10 mouse cellular contexts compared by ENCODE assay signal in the genomic region with DNA sequence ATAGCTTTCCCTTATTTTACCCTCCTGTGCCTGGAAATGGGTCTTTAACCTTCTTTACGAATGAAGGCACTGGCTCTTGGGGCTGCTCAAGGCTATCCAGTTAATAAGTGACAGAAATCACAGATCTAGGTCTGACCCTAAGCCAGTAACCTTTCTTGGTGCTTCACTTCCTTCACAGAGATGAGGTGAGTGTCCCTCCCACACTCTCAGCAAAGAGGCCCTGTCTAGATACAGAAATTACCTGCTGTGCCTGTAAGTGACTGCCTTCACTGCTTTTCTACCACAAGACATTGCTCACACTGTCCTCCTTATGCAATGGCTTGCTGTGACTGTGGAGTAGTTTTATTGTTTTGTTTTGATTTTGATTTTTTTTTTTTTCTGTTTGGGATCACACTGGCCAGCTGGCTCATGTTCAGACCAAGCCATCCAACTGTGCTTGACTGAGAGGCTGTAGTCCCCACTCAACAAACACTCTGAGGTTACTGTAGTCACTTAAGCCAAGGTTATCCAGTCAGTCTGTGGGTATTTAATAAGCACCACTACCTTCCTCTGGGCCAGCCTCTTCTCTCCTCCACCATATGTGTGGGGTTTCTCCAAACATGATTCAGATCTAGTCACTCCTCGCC.
DNase-seq lines count a peak whose midpoint lies in the region; ATAC-seq and TF ChIP-seq lines count a peak whose summit lies in the region.
"Had no signal": no experiment of that assay in that cellular context is flagged by ENCODE, and none has a peak within 500 bp of the region (broad histone marks: within the 10 kb centered on the region; RNA-seq: fewer than 3 reads in every experiment).

No protein-coding gene starts in this region.

- DNase-seq in cerebellum, postnatal 10 days = peak; percentile 32 to 46
- no peak for DNase-seq in cerebellum, adult 18-20 months
- peak; percentile 8 for DNase-seq in midbrain, postnatal 0 days (ENCODE audit: low spot score)
- DNase-seq in liver, postnatal 0 days = no peak
- no peak for DNase-seq in frontal cortex, postnatal 14 days (ENCODE audit: low spot score in 2 of 2)
- no peak for DNase-seq in cerebellum, adult 9-10 months

- no peaks in the 10 kb centered on the region for H3K4me1 ChIP-seq in midbrain, postnatal 0 days (ENCODE audit: insufficient read depth, low read length)
- H3K4me1 ChIP-seq in midbrain, embryonic 16.5 days (ENCODE audit: control insufficient read depth, insufficient read depth, low read length) = peaks cover 2% of the 10 kb centered on the region; the same call in 1 of the 2 replicates
- H3K4me1 ChIP-seq in liver, postnatal 0 days (ENCODE audit: insufficient read depth) = peaks cover 6% of the 10 kb centered on the region
- H3K4me1 ChIP-seq in midbrain, embryonic 15.5 days = no peaks in the 10 kb centered on the region

- no peak overlapping the region for H3K4me3 ChIP-seq in midbrain, postnatal 0 days (ENCODE audit: low read depth, low read length)
- H3K4me3 ChIP-seq in midbrain, embryonic 16.5 days (ENCODE audit: low read depth, low read length) = no peak overlapping the region
- H3K4me3 ChIP-seq in liver, postnatal 0 days (ENCODE audit: low read depth, low read length) = no peak overlapping the region
- H3K4me3 ChIP-seq in midbrain, embryonic 15.5 days = no peak overlapping the region
- H3K4me3 ChIP-seq: limb, embryonic 12.5 days had no signal

- TF ChIP-seq EP300 in liver, postnatal 0 days (IDR thresholded peaks at IDR 0.05; ENCODE audit: low read depth) = no peak

- H3K9me3 ChIP-seq in midbrain, postnatal 0 days (ENCODE audit: low read length) = no peaks in the 10 kb centered on the region
- no peaks in the 10 kb centered on the region for H3K9me3 ChIP-seq in midbrain, embryonic 16.5 days (replicated peaks; ENCODE audit: control insufficient read depth, low read length, poor library complexity, severe bottlenecking)
- H3K9me3 ChIP-seq in liver, postnatal 0 days (ENCODE audit: low read length) = no peaks in the 10 kb centered on the region
- no peaks in the 10 kb centered on the region for H3K9me3 ChIP-seq in midbrain, embryonic 15.5 days
- H3K9me3 ChIP-seq: limb, embryonic 12.5 days had no signal

- WGBS in midbrain, postnatal 0 days = 73% methylated on average over 2 of the region's 2 CpGs
- WGBS in midbrain, embryonic 16.5 days = 92% methylated on average over 2 of the region's 2 CpGs
- WGBS in liver, postnatal 0 days (ENCODE audit: insufficient replicate concordance) = 51% methylated on average over 2 of the region's 2 CpGs
- 89% methylated on average over 2 of the region's 2 CpGs for WGBS in midbrain, embryonic 15.5 days

- no peak overlapping the region for H3K27ac ChIP-seq in midbrain, postnatal 0 days (ENCODE audit: low read depth, low read length)
- no peak overlapping the region for H3K27ac ChIP-seq in midbrain, embryonic 16.5 days (ENCODE audit: low read length)
- H3K27ac ChIP-seq in liver, postnatal 0 days (ENCODE audit: low read depth) = peak overlapping the region; percentile 97
- no peak overlapping the region for H3K27ac ChIP-seq in midbrain, embryonic 15.5 days
- H3K27ac ChIP-seq: limb, embryonic 12.5 days had no signal

- no peak overlapping the region for H3K9ac ChIP-seq in midbrain, postnatal 0 days (replicated peaks; ENCODE audit: low read length, poor library complexity, severe bottlenecking)
- H3K9ac ChIP-seq in midbrain, embryonic 16.5 days (ENCODE audit: low read depth, low read length) = no peak overlapping the region
- no peak overlapping the region for H3K9ac ChIP-seq in liver, postnatal 0 days (replicated peaks)
- H3K9ac ChIP-seq in midbrain, embryonic 15.5 days = no peak overlapping the region
- H3K9ac ChIP-seq: limb, embryonic 12.5 days had no signal

- no peak for ATAC-seq in midbrain, postnatal 0 days (ENCODE audit: low FRiP score)
- no peak for ATAC-seq in midbrain, embryonic 16.5 days
- ATAC-seq in liver, postnatal 0 days = peak; percentile 20; the same call in 1 of the 2 replicates
- ATAC-seq in midbrain, embryonic 15.5 days (replicated peaks) = no peak
- ATAC-seq: inflammation-experienced regulatory T-cells, adult 6 months had no signal

- TF ChIP-seq CTCF in midbrain, postnatal 0 days (IDR thresholded peaks at IDR 0.05) = no peak
- no peak for TF ChIP-seq CTCF in liver, postnatal 0 days (IDR thresholded peaks at IDR 0.05; ENCODE audit: low read depth)

- no peak overlapping the region for H3K4me2 ChIP-seq in midbrain, postnatal 0 days (ENCODE audit: low read depth, low read length, poor library complexity, severe bottlenecking)
- no peak overlapping the region for H3K4me2 ChIP-seq in midbrain, embryonic 16.5 days (ENCODE audit: low read length)
- peak overlapping the region; percentile 2; the same call in 1 of the 2 replicates for H3K4me2 ChIP-seq in liver, postnatal 0 days (ENCODE audit: low read depth, low read length)
- no peak overlapping the region for H3K4me2 ChIP-seq in midbrain, embryonic 15.5 days
- H3K4me2 ChIP-seq: limb, embryonic 12.5 days had no signal

- H3K27me3 ChIP-seq in midbrain, postnatal 0 days (ENCODE audit: insufficient read depth, low read length) = no peaks in the 10 kb centered on the region
- H3K27me3 ChIP-seq in midbrain, embryonic 16.5 days (ENCODE audit: control insufficient read depth, insufficient read depth, low read depth, low read length) = no peaks in the 10 kb centered on the region
- no peaks in the 10 kb centered on the region for H3K27me3 ChIP-seq in liver, postnatal 0 days (ENCODE audit: insufficient read depth, low read length)
- no peaks in the 10 kb centered on the region for H3K27me3 ChIP-seq in midbrain, embryonic 15.5 days (replicated peaks)
- H3K27me3 ChIP-seq: limb, embryonic 12.5 days had no signal

- no peaks in the 10 kb centered on the region for H3K36me3 ChIP-seq in midbrain, postnatal 0 days (ENCODE audit: insufficient read depth, low read length)
- H3K36me3 ChIP-seq in midbrain, embryonic 16.5 days (ENCODE audit: control insufficient read depth, insufficient read depth, low read length) = no peaks in the 10 kb centered on the region
- H3K36me3 ChIP-seq in liver, postnatal 0 days (replicated peaks; ENCODE audit: insufficient read depth, low read length) = no peaks in the 10 kb centered on the region
- H3K36me3 ChIP-seq in midbrain, embryonic 15.5 days (replicated peaks) = no peaks in the 10 kb centered on the region
- H3K36me3 ChIP-seq: limb, embryonic 12.5 days had no signal

Comparison
In these comparisons a context has a peak if more than half of its experiments do, and no peak if none do; other contexts are left out.
1. DNase-seq: peak in cerebellum, postnatal 10 days (2 of 2) and midbrain, postnatal 0 days (single experiment); none in cerebellum, adult 18-20 months (0 of 2), liver, postnatal 0 days (single experiment), frontal cortex, postnatal 14 days (0 of 2) and cerebellum, adult 9-10 months (single experiment).